Mouse (Mus musculus) fat pad, adult 2 months (tissue): ENCODE measurements at regions not wholly inside any gene's neighbourhood (a gene's known extent, or its start where the extent isn't known, plus 50 kb on each side); places are given as distances from the start of the nearest gene placed in this dataset.
A peak's percentile ranks its signal among the peaks of the same experiment; 100 is the strongest.
"Not testable (repeated sequence)": the region's sequence is repeated elsewhere in the genome, so short reads cannot be mapped to it uniquely, and the experiment has no call there.

Experiments used
- DNase-seq: peaks from one replicate; pipeline ENCODE4 v3.0.0-alpha.2; 2011; ENCODE audit warnings: low read depth, low spot score; ENCODE audit errors: extremely low read depth

- no peak for DNase-seq
Observed at GRCm38 (mm10) chr17:15247546-15248416, 128.9 kb downstream of the Dll1 start.

GRCm38 (mm10) chr17:15242976-15243635 is 133.6 kb downstream of the Dll1 start:
- DNase-seq = no peak

GRCm38 (mm10) chr17:15242356-15242755 is 134.3 kb downstream of the Dll1 start:
- DNase-seq = no peak

GRCm38 (mm10) chr17:15241491-15241890 is 135.2 kb downstream of the Dll1 start:
- DNase-seq = no peak

- not testable (repeated sequence) for DNase-seq
Observed at GRCm38 (mm10) chr17:15240641-15241040, 136.0 kb downstream of the Dll1 start.

- no peak for DNase-seq
Observed at GRCm38 (mm10) chr17:15240011-15240410, 136.7 kb downstream of the Dll1 start.

- DNase-seq = no peak
Observed at GRCm38 (mm10) chr17:15235041-15235440, 141.6 kb downstream of the Dll1 start.

GRCm38 (mm10) chr17:15231175-15231574 is 145.5 kb downstream of the Dll1 start:
- no peak for DNase-seq

GRCm38 (mm10) chr17:15229159-15229558 is 147.5 kb downstream of the Dll1 start:
- no peak for DNase-seq

GRCm38 (mm10) chr17:15228077-15228476 is 148.6 kb downstream of the Dll1 start:
- no peak for DNase-seq

GRCm38 (mm10) chr17:15223826-15224225 is 152.8 kb downstream of the Dll1 start:
- DNase-seq = peak; percentile 42

GRCm38 (mm10) chr17:15222923-15223322 is 153.7 kb downstream of the Dll1 start:
- DNase-seq = no peak

- no peak for DNase-seq
Observed at GRCm38 (mm10) chr17:15214157-15214685, 162.5 kb downstream of the Dll1 start.

GRCm38 (mm10) chr17:15208808-15209173 is 167.5 kb upstream of the Gm3448 start:
- no peak for DNase-seq

GRCm38 (mm10) chr17:15208030-15208807 is 166.9 kb upstream of the Gm3448 start:
- no peak for DNase-seq

- no peak for DNase-seq
Observed at GRCm38 (mm10) chr17:15207182-15208029, 166.1 kb upstream of the Gm3448 start.

GRCm38 (mm10) chr17:15205799-15206198 is 164.5 kb upstream of the Gm3448 start:
- no peak for DNase-seq

GRCm38 (mm10) chr17:15204524-15204923 is 163.2 kb upstream of the Gm3448 start:
- DNase-seq = no peak

GRCm38 (mm10) chr17:15199235-15199634 is 157.9 kb upstream of the Gm3448 start:
- no peak for DNase-seq

GRCm38 (mm10) chr17:15197361-15197760 is 156.0 kb upstream of the Gm3448 start:
- no peak for DNase-seq
